Mouse (Mus musculus): ENCODE data around the gene Aspm.

GRCm38 (mm10) chr1:139407701-139408100 is 46.9 kb upstream of the Aspm start:
- TF ChIP-seq CTCF (IDR thresholded peaks at IDR 0.05; ENCODE audit: low read depth, low read length): no peak
- TF ChIP-seq POLR2A (IDR thresholded peaks at IDR 0.05; ENCODE audit: borderline replicate concordance, low read depth, low read length): no peak

All from bone marrow macrophage, adult 2 months (primary cell).